Mouse (Mus musculus) E14TG2a.4 (cell line): Measurements from ENCODE around the gene Slc19a3.

Experiments
- CTCF ChIP-seq: conservative IDR thresholded peaks from 2 replicates; pipeline ENCODE4 v1.5.1; 2014; ENCODE audit warnings: low read length
- NANOG ChIP-seq: IDR thresholded peaks from 2 replicates; pipeline ENCODE4 v1.6.1; 2014; ENCODE audit warnings: borderline replicate concordance, low read length, mixed read lengths

DNA sequence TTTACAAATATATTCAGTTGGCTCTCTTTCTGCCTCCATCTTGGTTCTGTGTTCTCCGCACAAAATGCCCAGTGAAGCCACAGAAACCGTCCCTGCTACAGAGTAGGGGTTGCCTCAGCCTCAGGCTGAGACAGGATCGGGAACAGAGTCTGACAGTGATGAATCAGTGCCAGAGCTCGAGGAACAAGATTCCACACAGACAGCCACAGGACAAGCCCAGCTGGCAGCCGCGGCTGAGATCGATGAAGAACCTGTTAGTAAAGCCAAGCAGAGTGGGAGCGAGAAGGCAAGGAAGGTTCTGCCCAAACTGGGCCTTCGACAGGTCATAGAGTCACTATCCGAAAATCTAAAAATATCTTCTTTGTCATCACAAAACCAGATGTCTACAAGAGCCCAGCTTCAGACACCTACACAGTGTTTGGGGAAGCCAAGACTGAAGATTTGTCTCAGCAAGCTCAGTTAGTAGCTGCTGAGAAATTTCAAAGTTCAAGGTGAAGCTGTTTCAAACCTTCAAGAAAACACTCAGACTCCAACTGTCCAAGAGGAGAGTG lies 22.8 kb downstream of the Slc19a3 start:
- TF ChIP-seq CTCF (no peak), NANOG (no peak)
